Mouse (Mus musculus) urinary bladder, adult 18-20 months (tissue): ENCODE results near the gene Unc93b1.

Source experiments
- DNase-seq, 2 experiments: peaks; one replicate each; pipeline ENCODE4 v3.0.0; 2022; ENCODE audit warnings: low spot score in 2 of 2, mixed read lengths in 2 of 2

The Unc93b1 gene

DNA sequence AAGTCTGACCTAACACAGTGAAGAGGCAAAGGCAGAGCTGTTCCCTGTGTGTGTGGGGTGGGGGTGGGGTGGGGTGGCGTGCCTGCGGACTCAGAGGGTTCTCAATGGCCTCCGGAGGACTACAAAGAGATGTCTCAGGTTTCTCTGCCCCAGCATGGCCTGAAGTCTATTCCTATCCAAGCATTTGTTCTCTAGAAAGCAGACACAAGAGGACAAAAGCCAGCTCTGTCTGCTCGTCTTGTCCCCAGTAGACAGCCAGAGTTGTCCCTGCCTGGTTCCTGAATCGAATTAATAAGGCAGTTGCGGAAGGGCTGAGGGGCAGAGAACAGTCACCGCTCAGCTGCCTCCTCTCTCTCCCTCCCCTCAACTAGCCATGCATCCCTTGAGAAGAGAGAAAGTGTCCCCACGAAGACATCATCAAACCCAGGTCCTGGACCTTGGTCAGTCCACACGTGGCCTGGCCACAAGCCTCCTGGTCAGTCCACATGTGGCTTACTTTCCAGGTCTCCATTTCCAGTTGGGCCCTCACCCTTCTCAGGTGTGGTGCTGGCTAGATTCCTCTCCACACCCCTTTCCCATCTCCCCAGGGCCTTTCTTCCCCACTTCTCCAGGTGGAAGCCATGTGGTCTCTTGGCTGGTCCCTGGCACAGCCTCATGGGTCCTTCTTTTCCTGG is 48.7 kb downstream of the Unc93b1 start:
- no peak for DNase-seq

GRCm38 (mm10) chr19:3985261-3985681 is 50.3 kb downstream of the Unc93b1 start:
- no peak for DNase-seq

DNA sequence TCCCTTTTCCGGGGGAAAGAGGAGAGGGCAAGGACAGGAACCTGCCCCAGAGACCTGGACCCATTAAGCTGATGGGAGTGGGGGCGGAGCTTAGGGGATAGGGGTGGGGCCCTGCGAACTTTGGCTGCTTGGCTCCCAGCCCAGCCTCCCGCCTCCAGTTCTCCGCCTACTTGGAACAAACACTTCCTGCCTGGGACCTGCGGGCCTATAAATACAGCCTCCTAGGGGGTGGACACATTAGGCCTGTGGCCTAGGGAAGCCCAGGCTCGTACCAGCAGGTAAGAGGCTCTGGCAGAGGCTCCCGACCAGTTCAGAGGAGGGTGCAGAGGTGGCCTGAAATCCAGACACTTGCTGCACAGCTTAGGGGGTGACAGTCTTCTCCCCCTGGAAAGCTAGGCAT is 51.3 kb downstream of the Unc93b1 start, which contains the start of gene Acy3:
TSS of gene Acy3 (plus strand) at position 237 of the 400 bp plus-strand sequence.
- DNase-seq = peak in 1 of 2 experiments; percentile 59

DNA sequence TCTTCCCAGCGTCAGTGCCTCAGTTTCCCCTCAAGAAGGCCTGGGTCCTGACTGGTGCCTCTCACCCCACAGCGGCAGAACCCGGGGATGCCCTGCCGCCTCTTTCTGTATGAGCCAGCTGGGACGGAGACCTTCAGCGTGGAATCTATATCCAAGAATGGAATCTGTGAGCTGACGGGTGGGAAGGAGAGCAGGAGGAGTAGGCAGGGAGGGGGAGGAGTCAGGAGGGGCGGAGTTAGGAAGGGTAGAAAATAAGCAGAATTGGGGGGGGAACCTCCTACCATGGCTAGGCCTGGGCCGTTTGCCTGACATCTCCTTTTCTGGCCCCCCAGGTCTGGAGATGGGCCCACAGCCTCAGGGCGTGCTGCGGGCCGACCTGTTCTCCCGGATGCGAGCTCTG is 53.1 kb downstream of the Unc93b1 start:
- no peak for DNase-seq

DNA sequence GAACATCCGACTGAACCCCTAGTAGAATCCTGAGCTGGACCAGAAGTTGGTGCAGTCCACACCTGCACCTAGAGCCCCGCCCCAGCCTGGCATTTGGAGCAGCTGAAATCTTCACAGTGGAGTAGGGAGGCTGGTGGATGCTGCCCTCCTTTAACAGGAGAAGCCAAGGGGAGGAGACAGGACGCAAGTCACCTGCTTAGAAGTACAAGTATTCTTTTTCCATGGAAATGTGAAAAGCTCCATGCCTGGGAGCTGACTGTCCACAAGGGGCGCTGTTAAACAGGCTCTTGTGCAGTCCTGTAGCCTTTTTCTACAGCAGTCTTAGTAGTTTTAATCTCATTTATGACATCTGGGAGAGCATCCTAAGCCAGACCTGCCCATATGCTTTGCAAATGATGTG is 53.8 kb downstream of the Unc93b1 start:
- no peak for DNase-seq

DNA sequence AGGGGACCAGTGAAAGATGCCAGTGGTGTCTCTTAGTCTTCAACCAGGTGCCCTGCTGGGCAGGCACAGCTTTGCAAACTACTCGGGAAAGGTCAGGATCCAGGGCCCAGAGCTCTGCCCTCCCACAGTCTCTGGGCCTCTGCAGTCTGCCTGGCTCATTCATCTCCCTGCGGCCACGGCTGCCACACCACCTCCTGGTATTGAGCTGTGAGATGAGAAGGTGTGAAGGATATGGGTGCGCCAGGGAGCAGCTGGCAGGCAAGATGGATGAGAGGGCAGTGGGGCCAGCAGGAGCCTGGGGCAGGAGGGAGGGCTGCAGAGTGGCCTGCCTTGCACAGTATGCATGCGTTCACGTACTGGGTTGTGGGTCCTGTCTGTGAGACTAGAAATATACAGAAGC is 55.8 kb downstream of the Unc93b1 start:
- no peak for DNase-seq

- no peak for DNase-seq
Observed at GRCm38 (mm10) chr19:3991562-3991961, 56.6 kb downstream of the Unc93b1 start.

- DNase-seq = no peak
Observed at GRCm38 (mm10) chr19:3991966-3992365, 57.0 kb downstream of the Unc93b1 start.

DNA sequence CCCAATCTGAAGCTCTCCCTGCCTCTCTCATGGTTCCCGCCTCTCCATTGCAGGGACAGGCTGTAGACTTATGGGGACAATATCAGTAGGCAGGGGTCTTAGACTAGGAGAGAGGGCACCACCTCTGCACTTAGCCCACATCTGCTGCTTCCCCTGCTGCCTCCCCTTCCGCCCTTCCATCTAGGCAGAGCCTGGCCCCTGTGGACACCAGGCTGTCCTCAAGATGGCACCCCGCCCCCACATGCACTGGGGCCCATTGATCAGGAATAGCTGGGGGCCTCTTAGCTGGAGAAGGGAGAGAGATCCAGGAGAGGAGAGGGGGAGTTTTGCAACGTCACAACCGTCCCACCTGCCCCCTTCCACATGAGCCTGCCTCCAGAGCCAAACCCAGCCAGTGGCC is 57.4 kb downstream of the Unc93b1 start, which contains the start of gene Tbx10:
TSS of gene Tbx10 (plus strand) at position 337 of the 400 bp plus-strand sequence.
- DNase-seq = no peak

GRCm38 (mm10) chr19:3994932-3995331 is 59.9 kb downstream of the Unc93b1 start:
- no peak for DNase-seq

- DNase-seq = no peak
Observed at GRCm38 (mm10) chr19:3995505-3995904, 60.5 kb downstream of the Unc93b1 start.

DNA sequence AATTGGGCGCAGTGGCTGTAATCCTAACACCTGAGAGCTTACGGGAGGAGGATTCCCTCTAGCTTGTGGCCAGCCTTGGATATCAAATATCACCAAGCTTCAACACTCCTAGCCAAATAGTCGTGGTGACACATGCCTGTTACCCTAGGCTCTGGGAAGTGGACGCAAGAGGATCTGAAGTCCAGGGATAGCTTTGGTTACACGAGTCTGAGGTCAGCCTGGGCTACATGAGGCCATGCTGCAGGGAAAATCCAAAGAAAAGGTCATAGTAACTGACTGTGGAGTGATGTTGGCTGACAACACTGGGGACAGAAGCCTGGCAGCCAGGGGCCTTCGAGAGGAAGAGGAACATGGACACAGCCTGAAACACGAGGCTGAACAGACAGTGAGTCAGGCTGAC is 61.1 kb downstream of the Unc93b1 start:
- DNase-seq = no peak

- DNase-seq = no peak
Observed at GRCm38 (mm10) chr19:3996747-3997146, 61.8 kb downstream of the Unc93b1 start.

GRCm38 (mm10) chr19:3997231-3997630 is 62.2 kb downstream of the Unc93b1 start:
- DNase-seq = no peak

GRCm38 (mm10) chr19:3998335-3998734 is 63.3 kb downstream of the Unc93b1 start:
- no peak for DNase-seq
